Mouse (Mus musculus): ENCODE measurements around the gene Cdc6. TPM values are rescaled to one million over a fixed set of nuclear protein-coding genes. Genes with fewer than 3 reads are reported as not detected.
A peak's percentile ranks its signal among the peaks of the same experiment; 100 is the strongest.

Gene Cdc6
- polyA plus RNA-seq, 1 experiment from 2014 or later: 4.2 TPM

DNA sequence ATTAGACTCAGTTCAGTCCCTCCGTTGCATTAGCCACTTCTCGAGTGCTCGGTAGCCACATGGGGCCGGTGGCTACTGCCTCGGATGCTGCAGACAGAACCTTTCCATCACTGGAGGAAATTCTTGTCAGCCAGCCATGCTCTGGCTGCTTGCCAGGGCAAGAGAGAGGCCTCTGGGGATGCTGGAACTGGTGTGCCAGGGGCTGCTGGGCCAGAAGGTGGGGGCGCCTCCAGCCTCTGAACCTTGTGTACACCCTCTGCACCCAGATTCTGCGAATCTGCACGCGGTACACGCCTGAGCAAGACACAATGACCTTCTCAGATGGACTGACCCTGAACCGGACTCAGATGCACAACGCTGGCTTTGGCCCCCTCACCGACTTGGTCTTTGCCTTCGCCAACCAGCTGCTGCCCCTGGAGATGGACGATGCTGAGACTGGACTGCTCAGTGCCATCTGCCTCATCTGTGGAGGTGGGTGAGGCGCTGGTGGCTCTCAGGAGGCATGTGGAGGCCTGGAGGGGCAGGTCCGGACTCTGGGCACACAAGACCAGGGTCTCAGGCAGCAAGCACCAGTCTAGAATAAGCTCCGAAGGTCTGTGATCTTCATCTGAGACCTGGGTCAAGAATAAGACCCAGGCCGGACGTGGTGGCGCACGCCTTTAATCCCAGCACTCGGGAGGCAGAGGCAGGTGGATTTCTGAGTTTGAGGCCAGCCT lies 63.9 kb downstream of the Cdc6 start:
- peaks cover 52% of the 10 kb centered on the region for H3K4me1 ChIP-seq
- WGBS: 58% methylated on average over 23 of the region's 23 CpGs

DNA sequence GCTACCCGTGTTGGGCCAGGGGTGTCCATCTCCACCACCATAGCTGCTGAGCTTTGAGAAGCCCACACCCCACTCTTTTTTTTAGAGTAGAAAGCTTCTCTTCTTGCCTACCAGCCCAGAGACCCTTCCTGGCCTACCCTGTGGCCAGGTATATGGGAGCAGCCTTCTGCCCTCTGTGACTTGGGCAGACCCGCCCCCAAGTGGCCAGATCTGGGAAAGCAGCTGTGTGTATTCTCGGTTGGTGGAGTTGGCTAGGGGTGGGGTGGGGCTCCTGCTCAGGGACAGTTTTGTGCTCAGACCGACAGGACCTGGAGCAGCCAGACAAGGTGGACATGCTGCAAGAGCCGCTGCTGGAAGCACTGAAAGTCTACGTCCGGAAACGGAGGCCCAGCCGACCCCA lies 64.6 kb downstream of the Cdc6 start:
- Histone ChIP-seq H3K27ac (no peak overlapping the region), H3K36me3 (replicated peaks) (no peaks in the 10 kb centered on the region), H3K4me1 (peaks cover 45% of the 10 kb centered on the region), H3K9me3 (no peaks in the 10 kb centered on the region), H3K27me3 (replicated peaks) (no peaks in the 10 kb centered on the region), H3K9ac (no peak overlapping the region), H3K4me3 (no peak overlapping the region), H3K4me2 (no peak overlapping the region)
- WGBS: 55% methylated on average over 9 of the region's 9 CpGs
- no peak for ATAC-seq (replicated peaks)

More for the DNA sequence above, 63.9 kb downstream of the Cdc6 start:
- peak overlapping the region; percentile 73; the same call in 1 of the 2 replicates for H3K27ac ChIP-seq
- H3K4me3 ChIP-seq: no peak overlapping the region
- H3K36me3 ChIP-seq (replicated peaks): no peaks in the 10 kb centered on the region
- ATAC-seq (replicated peaks): no peak
- no peaks in the 10 kb centered on the region for H3K27me3 ChIP-seq (replicated peaks)
- H3K9ac ChIP-seq: no peak overlapping the region
- H3K4me2 ChIP-seq: no peak overlapping the region
- H3K9me3 ChIP-seq: no peaks in the 10 kb centered on the region

DNA sequence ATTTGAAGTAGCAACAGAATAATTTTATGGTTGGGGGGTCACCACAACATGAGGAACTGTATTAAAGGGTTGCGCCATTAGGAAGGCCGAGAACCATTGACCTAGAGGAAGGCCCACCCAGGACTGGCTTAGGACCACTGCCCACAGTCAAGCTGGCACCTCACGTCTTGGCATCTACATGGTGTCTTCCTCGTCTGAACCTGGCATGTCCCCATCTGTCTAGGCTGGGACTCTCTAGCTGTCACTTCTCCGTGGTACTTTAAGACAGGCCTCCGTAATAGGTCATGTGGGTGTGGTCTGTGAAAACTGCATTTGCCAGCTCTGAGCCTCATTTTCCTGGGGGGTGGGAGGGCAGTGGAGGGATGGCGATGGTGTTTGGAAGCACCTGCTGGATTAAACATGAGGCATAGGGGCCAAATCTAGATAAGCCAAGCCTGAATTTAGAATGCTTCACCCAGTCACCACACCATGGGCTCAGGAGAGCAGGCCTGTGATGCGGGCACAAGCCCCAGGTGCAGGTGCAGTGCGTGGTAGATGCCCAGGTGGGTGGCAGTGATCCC lies 65.3 kb downstream of the Cdc6 start:
- no peak overlapping the region for H3K9ac ChIP-seq
- ATAC-seq (replicated peaks): no peak
- WGBS: 90% methylated on average over 9 of the region's 9 CpGs
- H3K27ac ChIP-seq: no peak overlapping the region
- H3K4me3 ChIP-seq: no peak overlapping the region
- H3K36me3 ChIP-seq (replicated peaks): no peaks in the 10 kb centered on the region
- H3K4me2 ChIP-seq: no peak overlapping the region
- H3K27me3 ChIP-seq (replicated peaks): no peaks in the 10 kb centered on the region
- peaks cover 38% of the 10 kb centered on the region for H3K4me1 ChIP-seq
- H3K9me3 ChIP-seq: no peaks in the 10 kb centered on the region

Other genes starting within 250 kb of the Cdc6 start
- not detected in 2 replicates for gene Gsdma, start 243.4 kb upstream of the Cdc6 start, polyA plus RNA-seq (2015; fragmentation: Nextera tagmentation; extraction: Ambion mirVana)
- 198 TPM in 2 replicates for gene Psmd3, start 225.2 kb upstream of the Cdc6 start, polyA plus RNA-seq (2015; fragmentation: Nextera tagmentation; extraction: Ambion mirVana)
- gene Csf3, start 206.5 kb upstream of the Cdc6 start, polyA plus RNA-seq (2015; fragmentation: Nextera tagmentation; extraction: Ambion mirVana): not detected in 2 replicates
- 82.9 and 84.8 TPM in 2 replicates for gene Med24, start 178.4 kb upstream of the Cdc6 start, polyA plus RNA-seq (2015; fragmentation: Nextera tagmentation; extraction: Ambion mirVana)
- gene Thra, start 167.2 kb upstream of the Cdc6 start, polyA plus RNA-seq (2015; fragmentation: Nextera tagmentation; extraction: Ambion mirVana): 151 and 158 TPM in 2 replicates
- gene Nr1d1, start 132.5 kb upstream of the Cdc6 start, polyA plus RNA-seq (2015; fragmentation: Nextera tagmentation; extraction: Ambion mirVana): 3.4 and 3.9 TPM in 2 replicates
- 33.2 and 33.6 TPM in 2 replicates for gene Msl1, start 112.3 kb upstream of the Cdc6 start, polyA plus RNA-seq (2015; fragmentation: Nextera tagmentation; extraction: Ambion mirVana)
- gene Casc3, start 102.9 kb upstream of the Cdc6 start, polyA plus RNA-seq (2015; fragmentation: Nextera tagmentation; extraction: Ambion mirVana): 56.3 and 57.7 TPM in 2 replicates
- gene Rapgefl1, start 71.0 kb upstream of the Cdc6 start, polyA plus RNA-seq (2015; fragmentation: Nextera tagmentation; extraction: Ambion mirVana): 9.1 and 9.2 TPM in 2 replicates
- 4.9 and 5.3 TPM in 2 replicates for gene Wipf2, start 44.2 kb upstream of the Cdc6 start, polyA plus RNA-seq (2015; fragmentation: Nextera tagmentation; extraction: Ambion mirVana)
- 9.7 and 10.5 TPM in 2 replicates for gene Rara, start 20.0 kb downstream of the Cdc6 start, polyA plus RNA-seq (2015; fragmentation: Nextera tagmentation; extraction: Ambion mirVana)
- gene Gjd3, start 75.2 kb downstream of the Cdc6 start, polyA plus RNA-seq (2015; fragmentation: Nextera tagmentation; extraction: Ambion mirVana): 1.4 and 2.4 TPM in 2 replicates
- gene Top2a, start 116.4 kb downstream of the Cdc6 start, polyA plus RNA-seq (2015; fragmentation: Nextera tagmentation; extraction: Ambion mirVana): 31.8 and 33.9 TPM in 2 replicates
- 136 and 154 TPM in 2 replicates for gene Igfbp4, start 133.4 kb downstream of the Cdc6 start, polyA plus RNA-seq (2015; fragmentation: Nextera tagmentation; extraction: Ambion mirVana)
- 0.09 TPM in 1 of 2 replicates, not detected in the other for gene Tns4, start 181.5 kb downstream of the Cdc6 start, polyA plus RNA-seq (2015; fragmentation: Nextera tagmentation; extraction: Ambion mirVana)
- 0.09 TPM in 1 of 2 replicates, not detected in the other for gene Ccr7, start 247.3 kb downstream of the Cdc6 start, polyA plus RNA-seq (2015; fragmentation: Nextera tagmentation; extraction: Ambion mirVana)

Data from midbrain, embryonic 15.5 days (tissue).